Mouse (Mus musculus): Measurements from ENCODE around the gene Heatr9.
A peak's percentile ranks its signal among the peaks of the same experiment; 100 is the strongest.

Gene Heatr9

GRCm38 (mm10) chr11:83529024-83529423 is 7.0 kb upstream of the Heatr9 start:
- DNase-seq = no peak

- DNase-seq = no peak
Observed at GRCm38 (mm10) chr11:83518371-83518770, 3.6 kb downstream of the Heatr9 start.

- no peak for DNase-seq
Observed at GRCm38 (mm10) chr11:83517153-83517552, 4.8 kb downstream of the Heatr9 start.

GRCm38 (mm10) chr11:83509521-83509920 is 12.5 kb downstream of the Heatr9 start:
- DNase-seq = no peak

- DNase-seq = no peak
Observed at GRCm38 (mm10) chr11:83504308-83504707, 17.7 kb downstream of the Heatr9 start.

- no peak for DNase-seq
Observed at GRCm38 (mm10) chr11:83495571-83495970, 26.4 kb downstream of the Heatr9 start.

- DNase-seq = no peak
Observed at GRCm38 (mm10) chr11:83491488-83491887, 30.5 kb downstream of the Heatr9 start.

GRCm38 (mm10) chr11:83473235-83474016 is 48.5 kb downstream of the Heatr9 start:
- peak; percentile 55 for DNase-seq

GRCm38 (mm10) chr11:83472324-83473234 is 49.4 kb downstream of the Heatr9 start, which contains the start of gene Taf15:
Gene Taf15 (plus strand): TSS chr11:83473086.
- DNase-seq = peak; percentile 98

- no peak for DNase-seq
Observed at GRCm38 (mm10) chr11:83471766-83472165, 50.2 kb downstream of the Heatr9 start.

GRCm38 (mm10) chr11:83468765-83469164 is 53.2 kb downstream of the Heatr9 start:
- DNase-seq = no peak

GRCm38 (mm10) chr11:83467120-83467652 is 54.8 kb downstream of the Heatr9 start:
- no peak for DNase-seq

- DNase-seq = no peak
Observed at GRCm38 (mm10) chr11:83465976-83466375, 56.0 kb downstream of the Heatr9 start.

- DNase-seq = peak; percentile 32
Observed at GRCm38 (mm10) chr11:83462711-83463244, 59.2 kb downstream of the Heatr9 start, which contains the start of gene Mmp28. Gene Mmp28 (minus strand): TSS chr11:83463071.

Measured in liver (tissue).